Comparison of ENCODE assay signal across 8 mouse cellular contexts in genomic region chr2:71546640-71547071, GRCm38 (mm10). TPM values are rescaled to one million over a fixed set of nuclear protein-coding genes. Genes with fewer than 3 reads are reported as not detected.
DNase-seq lines count a peak whose midpoint lies in the region; ATAC-seq and TF ChIP-seq lines count a peak whose summit lies in the region.

Gene Dlx2, minus strand, starts transcription at chr2:71546754.

- peaks cover 79% of the 10 kb centered on the region for H3K27me3 ChIP-seq in hindbrain, postnatal 0 days (ENCODE audit: insufficient read depth, low read length)
- peaks cover 76% of the 10 kb centered on the region for H3K27me3 ChIP-seq in midbrain, embryonic 15.5 days (replicated peaks)

- no peak for TF ChIP-seq CTCF in hindbrain, postnatal 0 days (IDR thresholded peaks at IDR 0.05; ENCODE audit: low read depth)

- H3K36me3 ChIP-seq in hindbrain, postnatal 0 days (ENCODE audit: insufficient read depth, low read length) = no peaks in the 10 kb centered on the region
- no peaks in the 10 kb centered on the region for H3K36me3 ChIP-seq in midbrain, embryonic 15.5 days (replicated peaks)

- H3K9ac ChIP-seq in hindbrain, postnatal 0 days (replicated peaks; ENCODE audit: low read length) = no peak within 1 kb of the TSS
- H3K9ac ChIP-seq in midbrain, embryonic 15.5 days = 0 out of 2 replicates have a peak within 1 kb of the TSS, but pooled peaks have one; percentile 6

- peak; percentile 33 to 58 for DNase-seq in adrenal gland, adult (ENCODE audit: inconsistent age in 2 of 2, low spot score in 1 of 2)
- DNase-seq in adrenal gland, adult 18-20 months (ENCODE audit: low spot score in 2 of 2) = no peak
- peak; percentile 76 to 82 for DNase-seq in right cerebral cortex, postnatal 10 days (ENCODE audit: low spot score in 2 of 2)
- no peak for DNase-seq in right cerebral cortex, adult 18-20 months
- peak; percentile 62 for DNase-seq in hindbrain, postnatal 0 days (ENCODE audit: low spot score)
- peak; percentile 63 for DNase-seq in thymus, postnatal 4 days
- DNase-seq in spleen, postnatal 14 days (ENCODE audit: low spot score in 2 of 2) = no peak

- under 1% methylated on average over 37 of the region's 37 CpGs for WGBS in hindbrain, postnatal 0 days
- under 1% methylated on average over 37 of the region's 37 CpGs for WGBS in midbrain, embryonic 15.5 days

- peaks cover 8% of the 10 kb centered on the region; the same call in 1 of the 2 replicates for H3K4me1 ChIP-seq in hindbrain, postnatal 0 days (ENCODE audit: insufficient read depth, low read length)
- H3K4me1 ChIP-seq in midbrain, embryonic 15.5 days = peaks cover 27% of the 10 kb centered on the region

- H3K9me3 ChIP-seq in hindbrain, postnatal 0 days (ENCODE audit: low read length) = no peaks in the 10 kb centered on the region
- no peaks in the 10 kb centered on the region for H3K9me3 ChIP-seq in midbrain, embryonic 15.5 days

- peak within 1 kb of the TSS; percentile 74 for H3K4me2 ChIP-seq in hindbrain, postnatal 0 days (ENCODE audit: low read depth, low read length)
- peak within 1 kb of the TSS; percentile 67 for H3K4me2 ChIP-seq in midbrain, embryonic 15.5 days

- no peak within 1 kb of the TSS for H3K27ac ChIP-seq in hindbrain, postnatal 0 days
- H3K27ac ChIP-seq in midbrain, embryonic 15.5 days = peak within 1 kb of the TSS; percentile 38

- peak within 1 kb of the TSS; percentile 36 for H3K4me3 ChIP-seq in hindbrain, postnatal 0 days (ENCODE audit: low read length)
- peak within 1 kb of the TSS; percentile 39 for H3K4me3 ChIP-seq in midbrain, embryonic 15.5 days

- ATAC-seq in hindbrain, postnatal 0 days = peak; percentile 36
- peak; percentile 71 for ATAC-seq in midbrain, embryonic 15.5 days (replicated peaks)

RNA-seq across cellular contexts. Expression of gene Dlx2, which starts in this region (rescaled TPM):
- total RNA-seq in adrenal gland, adult 18-20 months (2021) = under 1 TPM; 0.50 to 0.54 TPM
- total RNA-seq in hindbrain, postnatal 0 days (2014; rRNA removed) = 0.97 TPM in 1 of 2 replicates, not detected in the other
- polyA plus RNA-seq in hindbrain, postnatal 0 days (2015; fragmentation: Nextera tagmentation; extraction: Ambion mirVana) = 0.21 and 0.26 TPM in 2 replicates
- 8.0 and 10.7 TPM in 2 replicates for polyA plus RNA-seq in midbrain, embryonic 15.5 days (2015; fragmentation: Nextera tagmentation; extraction: Ambion mirVana)

Comparison
In these comparisons a context has a peak if more than half of its experiments do, and no peak if none do; other contexts are left out.
1. DNase-seq: peak in adrenal gland, adult (2 of 2), right cerebral cortex, postnatal 10 days (2 of 2) and thymus, postnatal 4 days (single experiment); none in adrenal gland, adult 18-20 months (0 of 2), right cerebral cortex, adult 18-20 months (single experiment) and spleen, postnatal 14 days (0 of 2).
2. Peak in DNase-seq, ATAC-seq, H3K4me3 ChIP-seq and H3K4me2 ChIP-seq in hindbrain, postnatal 0 days; RNA of the gene not detected or under 1 TPM.